Mouse (Mus musculus): ENCODE data around the gene Tnks2. TPM values are rescaled to one million over a fixed set of nuclear protein-coding genes. Genes with fewer than 3 reads are reported as not detected.
A peak's percentile ranks its signal among the peaks of the same experiment; 100 is the strongest.
"Not testable (repeated sequence)": the region's sequence is repeated elsewhere in the genome, so short reads cannot be mapped to it uniquely, and the experiment has no call there.

Gene Tnks2
- total RNA-seq, 2 experiments from 2014 or later, result 130 to 156 TPM

DNA sequence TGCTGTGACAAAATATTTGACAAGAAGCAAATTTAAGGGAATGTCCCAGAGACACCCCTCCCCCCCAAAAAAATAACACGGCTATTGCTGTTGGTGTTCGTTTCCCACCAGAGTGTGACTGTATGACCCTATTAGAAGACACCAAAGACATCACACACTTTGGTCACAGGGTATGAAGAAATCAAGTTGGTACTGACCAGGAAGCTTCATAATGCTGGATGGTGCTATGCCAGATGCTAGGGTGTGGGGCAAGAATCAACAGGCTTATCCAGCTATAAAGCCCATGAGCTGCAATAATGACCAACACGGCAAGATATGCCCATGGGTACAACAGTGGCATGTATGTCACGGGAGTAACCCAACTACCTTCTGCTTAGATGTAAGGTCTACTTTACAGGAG lies 11.3 kb upstream of the Tnks2 start:
- DNase-seq, result no peak

DNA sequence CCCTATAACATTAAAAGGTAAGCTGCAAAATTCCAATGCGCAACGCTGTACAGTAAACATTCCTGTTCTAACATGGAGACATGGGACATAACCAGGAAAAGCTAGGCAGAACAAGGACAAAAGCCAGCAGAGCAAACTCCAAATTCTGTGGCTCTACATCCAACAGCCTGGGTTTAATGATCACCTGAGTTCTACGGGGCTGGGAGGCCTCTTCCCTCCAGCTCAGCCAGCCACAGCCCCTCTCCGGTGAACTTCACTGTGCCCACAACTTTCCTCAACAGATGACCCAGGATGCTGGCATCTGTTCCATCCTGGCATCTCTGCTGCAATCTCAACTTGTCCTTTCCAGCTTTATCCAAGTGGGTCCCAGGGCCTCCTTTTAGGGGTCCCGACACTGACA lies 6.4 kb upstream of the Tnks2 start:
- no peak for DNase-seq

DNA sequence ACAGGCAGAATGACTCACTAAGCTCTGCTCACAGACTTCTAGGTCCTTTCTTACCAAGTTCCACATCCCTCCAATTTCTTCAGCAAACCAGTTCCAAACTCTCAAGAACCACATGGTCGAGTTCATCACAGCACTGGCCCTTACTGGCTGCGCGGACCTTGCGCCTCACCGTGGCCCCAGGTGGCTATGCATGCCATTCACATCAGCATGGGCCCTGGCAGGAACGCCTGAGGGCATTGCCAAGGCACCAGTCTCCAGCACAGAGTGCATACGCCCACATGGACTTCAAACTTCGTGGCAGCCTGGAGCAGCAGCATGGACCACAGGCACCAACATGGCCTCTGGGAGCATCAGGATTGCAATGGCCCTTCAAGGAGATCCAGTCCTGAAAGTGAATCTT lies 5.7 kb upstream of the Tnks2 start:
- no peak for DNase-seq

DNA sequence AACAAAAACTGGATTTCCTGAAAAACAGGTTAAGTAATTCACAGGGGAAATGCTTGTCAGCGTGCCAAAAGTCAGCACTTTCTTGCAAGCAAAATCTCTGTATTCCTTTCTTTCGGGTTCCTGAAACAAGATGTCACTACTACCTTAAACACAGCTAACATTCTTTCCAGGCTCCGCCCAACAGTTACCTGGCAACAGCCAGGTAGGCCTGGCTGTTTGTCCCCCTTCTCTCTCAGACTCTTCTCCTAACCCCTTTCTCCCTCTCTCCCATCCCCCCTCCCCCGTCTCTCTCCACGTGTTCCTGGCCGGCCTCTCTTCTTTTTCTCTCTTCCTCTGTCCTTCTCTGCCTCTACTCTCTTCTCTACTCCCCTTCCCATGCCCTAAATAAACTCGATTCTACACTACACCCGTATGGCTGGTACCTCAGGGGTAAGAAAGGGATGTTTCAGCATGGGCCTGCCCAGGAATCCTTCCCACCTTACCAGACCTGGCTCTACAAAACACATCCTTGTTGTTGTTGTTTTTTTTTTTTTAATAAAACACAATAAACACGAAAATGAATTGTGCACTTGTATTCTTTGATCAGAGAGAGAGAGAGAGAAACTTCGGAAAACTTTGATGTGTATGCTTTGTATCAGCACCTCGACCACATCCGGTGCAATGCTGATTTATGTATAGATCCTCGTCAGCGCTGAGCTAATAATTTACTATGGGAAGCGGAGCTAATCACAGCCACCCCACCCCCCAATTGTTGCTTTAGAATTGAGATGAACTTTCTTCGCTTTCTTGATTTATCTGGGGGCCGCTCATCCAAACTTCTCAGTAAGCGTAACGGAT lies 863 bp upstream of the Tnks2 start:
- DNase-seq, result peak; percentile 32

DNA sequence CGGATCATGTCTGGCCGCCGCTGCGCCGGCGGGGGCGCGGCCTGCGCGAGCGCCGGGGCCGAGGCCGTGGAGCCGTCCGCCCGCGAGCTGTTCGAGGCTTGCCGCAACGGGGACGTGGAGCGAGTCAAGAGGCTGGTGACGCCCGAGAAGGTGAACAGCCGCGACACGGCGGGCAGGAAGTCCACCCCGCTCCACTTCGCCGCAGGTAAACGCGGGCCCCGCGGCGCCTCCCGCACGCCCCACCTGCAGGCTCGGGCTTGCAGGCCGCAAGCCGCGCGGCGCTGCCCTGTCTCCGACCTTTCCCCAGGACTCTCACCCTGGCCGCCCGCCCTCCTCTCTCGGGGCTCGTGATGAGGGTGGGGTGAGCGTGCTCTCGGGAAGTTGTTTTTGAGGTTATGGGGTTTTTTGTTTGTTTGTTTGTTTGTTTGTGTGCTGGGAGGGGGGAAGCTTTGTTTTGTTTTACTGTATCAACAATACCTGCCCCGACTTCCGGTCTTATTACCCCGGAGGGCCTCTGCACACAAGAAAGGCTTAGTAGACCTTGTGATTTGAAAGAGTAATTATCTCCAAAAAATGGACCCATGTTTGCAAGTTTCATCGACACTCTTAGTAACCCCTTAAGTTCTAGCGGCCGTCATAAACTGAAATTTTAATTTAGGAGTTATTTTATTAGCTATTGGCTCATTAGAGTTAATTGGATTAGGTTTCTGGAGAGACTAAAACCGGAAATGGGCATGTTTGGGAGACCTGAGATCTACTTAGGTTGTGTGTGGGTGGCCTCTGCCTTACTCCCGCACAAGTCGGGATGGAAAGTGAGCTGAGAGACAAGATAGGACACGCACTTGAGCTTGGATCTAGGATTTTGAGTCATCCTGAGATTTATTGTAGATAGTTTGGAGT lies 750 bp downstream of the Tnks2 start:
- DNase-seq, result peak; percentile 53

DNA sequence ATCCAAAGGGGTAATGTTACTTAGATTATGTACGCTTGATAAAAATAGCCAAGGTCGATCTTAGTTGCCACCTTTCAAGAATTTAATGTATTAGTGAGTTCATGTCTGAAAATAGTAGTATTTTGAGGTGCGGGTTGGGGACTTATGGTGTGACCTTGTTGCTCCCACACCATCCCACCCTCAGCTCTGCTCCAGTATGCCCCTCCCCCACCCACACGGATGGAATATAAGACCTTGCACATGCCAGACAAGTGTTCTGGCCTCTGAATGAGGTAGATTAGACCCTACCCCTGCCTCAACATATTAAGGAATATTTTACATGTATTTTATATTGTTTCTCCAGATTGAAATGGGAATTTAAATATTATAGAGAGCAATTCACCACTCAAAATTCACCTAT lies 2.0 kb downstream of the Tnks2 start:
- DNase-seq, result no peak

DNA sequence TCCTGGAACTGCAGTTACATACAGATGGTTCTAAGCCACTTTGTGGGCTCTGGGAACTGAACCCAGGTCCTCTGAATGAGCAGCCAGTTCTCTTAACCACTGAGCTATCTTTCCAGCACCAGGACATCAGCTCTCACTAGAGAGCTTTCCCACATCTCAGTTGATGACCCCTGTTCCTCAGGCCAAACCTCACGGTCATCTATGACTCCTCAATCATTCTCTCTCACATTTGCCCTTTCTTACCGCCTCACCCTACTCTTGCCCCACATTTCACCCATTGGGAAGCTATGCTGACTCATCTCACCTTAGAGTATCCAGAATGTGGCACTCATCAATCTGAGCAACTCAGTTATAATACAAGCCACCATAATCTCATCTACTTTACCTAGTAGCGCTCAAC lies 6.3 kb downstream of the Tnks2 start:
- no peak for DNase-seq

DNA sequence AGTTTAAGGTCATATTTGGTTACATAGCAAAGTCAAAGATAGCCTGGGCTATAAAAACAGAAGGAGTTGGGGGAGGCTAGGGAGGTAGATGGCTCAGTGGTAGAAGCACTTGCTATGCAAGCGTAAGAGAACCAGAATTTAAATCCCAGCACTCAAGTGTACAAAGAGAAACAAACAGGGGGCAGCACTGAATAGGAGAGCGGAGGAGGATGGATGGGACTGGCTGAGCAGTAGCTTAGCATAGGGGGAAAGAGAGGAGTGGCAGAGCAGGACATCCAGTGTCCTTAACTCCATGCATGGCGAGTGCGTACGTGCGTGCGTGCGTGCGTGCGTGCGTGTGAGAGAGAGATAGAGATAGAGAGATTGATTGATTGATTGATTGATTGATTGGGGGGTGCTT lies 9.8 kb downstream of the Tnks2 start:
- no peak for DNase-seq

DNA sequence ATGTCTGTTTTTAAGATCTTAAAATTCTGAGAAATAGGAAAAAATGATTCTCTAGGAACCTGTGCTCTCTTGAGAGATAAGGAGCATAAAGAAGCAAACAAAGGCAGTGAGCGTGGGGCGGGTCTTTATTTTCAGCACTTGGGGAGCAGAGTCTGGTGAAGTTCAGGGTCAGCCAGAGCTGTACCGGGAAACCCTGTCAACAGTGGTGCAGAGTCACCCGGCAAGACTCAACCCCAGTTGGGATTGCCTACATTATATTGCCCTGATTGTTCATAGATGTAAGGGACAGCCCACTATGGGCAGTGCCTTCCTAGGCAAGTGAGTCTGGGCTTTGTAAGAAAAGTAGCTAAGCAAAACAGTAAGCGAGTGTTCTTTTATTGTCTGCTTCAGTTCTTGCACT lies 11.9 kb downstream of the Tnks2 start:
- DNase-seq, result no peak

DNA sequence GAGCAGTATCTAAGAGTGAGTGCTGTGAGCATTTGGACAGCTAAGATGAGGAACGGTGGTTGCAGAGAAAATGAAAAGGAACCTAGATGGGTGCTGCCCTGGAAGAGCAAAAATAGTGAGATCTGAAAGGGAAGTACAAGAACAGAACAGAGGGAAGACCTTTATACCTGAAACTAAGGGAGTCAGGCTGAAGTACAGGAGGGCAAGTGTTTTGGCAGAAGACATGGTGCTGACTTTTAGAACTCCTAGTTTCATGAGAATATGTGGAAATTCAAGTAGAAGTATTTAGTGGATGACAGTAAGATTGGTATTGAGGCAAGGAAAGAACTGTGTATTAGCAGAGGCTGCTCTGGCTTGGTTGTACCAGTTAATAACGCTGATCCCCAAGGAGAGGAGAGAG lies 19.8 kb downstream of the Tnks2 start:
- no peak for DNase-seq

DNA sequence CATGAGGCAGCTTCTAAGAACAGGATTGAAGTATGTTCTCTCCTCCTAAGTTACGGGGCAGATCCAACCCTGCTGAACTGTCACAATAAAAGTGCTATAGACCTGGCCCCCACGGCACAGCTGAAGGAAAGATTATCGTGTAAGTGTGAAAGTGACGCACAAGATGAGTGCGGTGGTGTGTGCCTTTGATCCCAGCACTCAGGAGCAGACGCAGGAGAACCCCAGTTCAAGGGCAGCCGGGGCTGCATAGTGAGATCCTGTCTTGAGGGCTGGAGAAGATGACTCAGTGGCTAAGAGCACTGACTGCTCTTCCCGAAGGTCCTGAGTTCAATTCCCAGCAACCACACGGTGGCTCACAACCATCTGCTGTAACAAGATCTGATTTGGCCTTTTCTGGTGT lies 23.8 kb downstream of the Tnks2 start:
- DNase-seq, result no peak

DNA sequence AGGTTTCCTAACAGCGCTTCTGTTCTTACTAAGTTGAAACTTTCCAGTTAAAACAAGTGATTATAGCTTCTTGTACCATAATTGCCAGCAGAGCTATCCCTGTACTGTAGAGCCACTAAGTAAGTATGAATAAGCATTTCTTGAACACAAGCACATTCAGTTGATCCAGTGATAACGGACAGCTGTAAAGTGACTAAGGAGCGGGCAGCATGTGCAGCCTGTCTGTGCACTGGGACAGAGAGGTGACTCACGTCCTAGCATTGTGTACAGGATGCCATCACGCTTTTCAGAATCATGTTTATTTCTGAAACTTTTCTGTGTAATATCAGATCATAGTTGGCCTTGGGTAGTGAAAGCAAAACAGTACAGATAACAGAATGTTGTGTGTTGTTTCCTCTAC lies 26.4 kb downstream of the Tnks2 start:
- no peak for DNase-seq

DNA sequence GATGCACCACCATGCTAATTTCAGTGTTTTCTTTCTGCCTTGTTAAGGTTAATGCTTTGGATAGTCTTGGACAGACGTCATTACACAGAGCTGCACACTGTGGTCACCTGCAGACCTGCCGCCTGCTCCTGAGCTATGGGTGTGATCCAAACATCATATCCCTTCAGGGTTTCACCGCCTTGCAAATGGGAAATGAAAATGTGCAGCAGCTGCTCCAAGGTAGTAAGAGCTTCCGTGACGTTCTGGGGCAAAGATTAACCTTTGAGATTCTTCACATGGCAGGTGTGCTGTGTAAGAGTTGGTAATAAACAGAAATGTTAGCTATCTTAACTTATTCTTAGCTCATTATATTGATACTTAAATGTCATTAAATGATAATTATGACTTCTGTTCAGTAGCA lies 31.9 kb downstream of the Tnks2 start:
- DNase-seq, result no peak

DNA sequence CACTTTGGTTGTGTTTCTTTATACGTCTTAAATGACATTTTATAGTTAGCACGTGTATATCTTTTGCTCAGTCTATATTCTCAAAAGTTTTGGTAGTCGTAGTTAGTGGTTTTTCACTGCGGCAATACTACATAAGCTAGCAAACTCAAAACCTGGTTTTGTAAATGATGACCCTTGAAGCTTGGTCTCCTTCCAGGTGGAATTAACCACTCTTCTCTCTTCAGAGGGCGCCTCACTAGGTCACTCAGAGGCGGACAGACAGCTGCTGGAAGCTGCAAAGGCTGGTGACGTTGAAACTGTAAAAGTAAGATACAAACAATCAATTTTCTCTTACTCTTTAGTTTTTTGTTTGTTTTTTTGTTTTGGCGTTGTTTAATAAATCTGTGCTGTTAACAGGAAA lies 33.4 kb downstream of the Tnks2 start:
- DNase-seq, result no peak

DNA sequence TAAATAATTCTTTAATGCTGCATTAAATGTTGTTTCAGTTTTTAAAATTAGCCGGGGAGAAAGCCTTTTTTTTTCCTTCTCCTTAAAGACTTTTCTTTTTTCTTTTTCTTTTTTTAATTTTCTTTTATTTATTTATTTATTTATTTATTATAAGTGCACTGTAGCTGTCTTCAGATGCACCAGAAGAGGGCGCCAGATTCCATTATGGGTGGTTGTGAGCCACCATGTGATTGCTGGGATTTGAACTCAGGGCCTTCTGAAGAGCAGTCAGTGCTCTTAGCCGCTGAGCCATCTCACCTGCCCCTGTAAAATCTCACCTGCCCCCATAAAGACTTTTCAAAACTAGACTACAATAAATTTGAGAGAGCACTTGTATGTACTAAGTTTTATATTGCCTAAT lies 34.6 kb downstream of the Tnks2 start:
- not testable (repeated sequence) for DNase-seq

DNA sequence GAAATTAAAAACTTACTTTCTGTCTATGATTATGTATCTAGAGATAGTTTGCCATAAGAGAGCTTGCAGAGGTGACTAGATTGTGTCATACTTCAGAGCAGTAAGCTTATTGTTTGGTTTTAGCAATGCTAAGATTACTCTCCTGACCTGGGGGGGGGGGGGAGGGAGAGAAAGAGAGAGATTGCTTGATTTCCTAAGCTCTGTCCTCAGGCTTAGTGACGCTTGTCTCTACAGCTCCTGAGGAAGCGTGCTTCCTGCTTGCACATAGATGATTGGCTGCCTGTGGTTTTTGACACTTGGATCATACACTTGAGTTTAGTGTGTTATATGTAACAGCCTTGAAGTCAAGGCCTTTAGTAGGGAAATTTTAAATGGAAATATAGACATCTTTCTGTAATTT lies 40.6 kb downstream of the Tnks2 start:
- DNase-seq, result no peak

DNA sequence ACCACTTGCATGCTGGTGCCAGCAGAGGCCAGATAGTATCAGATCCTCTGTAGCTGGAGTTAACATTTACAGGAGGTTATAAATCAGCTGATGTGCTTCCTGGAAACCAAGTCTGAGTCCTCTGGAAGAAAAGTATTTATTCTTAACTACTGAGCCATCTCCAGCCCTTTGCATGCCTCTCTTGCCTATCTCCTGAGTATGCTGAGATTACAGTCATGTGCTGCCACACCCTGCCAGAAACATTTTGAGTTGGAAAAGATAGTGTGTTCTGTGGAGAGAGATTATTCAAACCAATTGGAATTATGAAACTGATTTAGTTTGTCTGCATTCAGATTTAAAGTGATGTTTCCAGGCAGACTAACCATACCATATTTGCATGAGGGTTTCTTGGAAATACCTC lies 43.3 kb downstream of the Tnks2 start:
- no peak for DNase-seq

DNA sequence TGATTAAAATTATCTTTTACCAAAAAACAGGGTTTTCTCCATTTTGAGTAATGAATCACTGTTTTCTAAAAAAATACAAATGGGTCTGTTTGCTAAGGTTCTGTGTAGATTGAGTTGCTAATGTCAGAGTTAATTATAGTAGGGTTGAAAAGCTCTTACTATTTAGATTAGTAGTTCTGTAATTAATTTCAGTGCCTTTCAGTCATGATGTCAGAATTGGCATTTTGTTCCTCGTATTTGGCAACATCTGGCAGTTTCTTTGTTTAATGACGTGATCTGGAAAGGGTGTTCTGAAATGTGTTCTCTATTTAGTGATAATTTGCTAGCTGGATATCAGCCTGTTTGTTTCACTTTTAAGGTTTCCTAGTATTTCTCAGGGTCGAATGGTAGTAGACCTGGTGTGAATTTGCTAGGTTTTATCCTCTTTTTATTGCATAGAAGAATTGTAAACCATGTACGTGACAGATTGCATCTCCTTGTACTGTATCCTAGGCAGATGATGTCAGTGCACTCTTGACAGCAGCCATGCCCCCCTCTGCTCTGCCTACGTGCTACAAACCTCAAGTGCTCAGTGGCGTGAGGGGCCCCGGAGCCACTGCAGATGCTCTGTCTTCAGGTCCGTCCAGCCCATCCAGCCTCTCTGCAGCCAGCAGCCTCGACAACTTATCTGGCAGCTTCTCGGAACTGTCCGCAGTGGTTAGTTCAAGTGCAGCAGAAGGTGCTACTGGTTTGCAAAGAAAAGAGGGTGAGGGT lies 44.9 kb downstream of the Tnks2 start:
- no peak for DNase-seq

DNA sequence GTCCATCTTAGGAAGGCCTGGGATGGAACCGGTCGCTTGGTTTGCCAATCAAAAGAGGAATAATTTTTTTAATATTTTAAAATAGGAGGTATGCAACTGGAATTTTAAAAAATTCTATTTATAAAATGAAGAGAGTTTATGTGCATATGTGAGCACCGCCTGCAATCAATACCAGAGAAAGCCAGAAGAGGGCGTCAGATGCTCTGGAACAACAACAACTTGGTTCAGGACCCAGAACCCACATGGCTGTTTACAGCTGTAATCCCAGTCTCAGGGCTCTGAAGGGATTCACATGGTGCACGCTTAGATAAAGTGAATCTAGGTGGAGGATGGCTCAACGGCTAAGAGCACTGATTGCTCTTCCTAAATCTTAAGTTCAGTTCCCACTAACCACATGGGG lies 49.1 kb downstream of the Tnks2 start:
- peak; percentile 36 for DNase-seq

DNA sequence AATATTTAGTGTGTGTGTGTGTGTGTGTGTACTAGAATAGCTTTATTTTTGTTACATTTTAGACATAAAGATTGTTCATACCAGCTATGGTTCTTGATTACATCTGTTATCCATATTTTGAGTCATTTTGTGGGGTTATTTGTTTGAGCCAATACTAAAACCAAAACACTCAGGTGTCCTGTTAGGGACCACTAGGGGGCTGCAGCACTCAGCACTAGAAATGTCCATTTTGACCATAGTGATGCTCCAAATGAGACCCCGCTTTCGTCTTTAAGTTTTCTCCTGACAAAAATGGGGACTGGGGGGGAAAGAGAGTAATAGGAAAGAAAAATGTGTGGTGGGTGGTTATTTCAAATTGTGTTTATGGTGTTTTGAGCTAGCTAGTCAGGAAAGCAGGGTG lies 52.3 kb downstream of the Tnks2 start:
- no peak for DNase-seq

DNA sequence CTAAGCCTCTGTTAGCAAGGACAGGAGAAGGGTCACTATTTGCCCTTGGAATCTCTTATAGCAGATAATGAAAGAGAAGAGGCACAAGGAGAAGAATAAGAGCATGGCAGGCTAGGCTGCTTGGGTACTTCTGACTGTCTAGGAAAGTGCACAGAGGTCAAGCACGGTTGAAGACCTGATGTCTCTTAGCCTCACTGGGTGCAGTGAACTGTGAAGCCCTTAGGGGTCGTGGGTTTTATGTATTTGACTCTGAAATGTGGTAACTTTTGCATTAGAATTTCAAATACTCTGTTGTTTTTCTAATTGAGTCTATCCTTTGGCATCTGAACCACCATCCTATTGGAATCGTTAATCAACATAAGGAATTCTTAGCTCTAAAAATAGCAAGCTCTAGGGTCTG lies 53.7 kb downstream of the Tnks2 start:
- no peak for DNase-seq

DNA sequence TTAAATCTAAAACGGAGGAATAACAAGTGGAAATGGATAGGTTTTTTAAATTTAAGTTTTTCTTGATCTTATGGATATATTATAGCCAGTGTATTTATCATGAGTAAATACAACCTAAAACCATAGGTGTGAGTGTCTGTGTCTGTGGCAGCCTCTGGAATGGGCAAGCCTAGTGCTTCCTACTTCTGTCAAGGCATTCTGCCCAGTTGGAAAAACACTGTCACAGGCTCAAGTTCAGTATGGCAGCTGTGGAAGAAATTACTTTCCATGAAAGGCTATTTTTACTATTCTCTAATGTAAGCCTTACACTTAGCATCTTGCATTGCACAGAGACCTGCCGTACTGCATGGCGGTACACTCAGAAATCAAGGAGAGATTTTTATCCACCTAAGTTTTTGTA lies 57.7 kb downstream of the Tnks2 start:
- DNase-seq, result no peak

All from gastrocnemius, postnatal 10 days (tissue).